Mouse (Mus musculus): Measurements from ENCODE around the gene Tnfaip1.

- no peak for TF ChIP-seq CTCF (IDR thresholded peaks at IDR 0.05; ENCODE audit: control insufficient read depth, insufficient read depth, insufficient read length)
- no peak for TF ChIP-seq MAX (IDR thresholded peaks at IDR 0.05)
These were observed 6.1 kb downstream of the Tnfaip1 start for GRCm38 (mm10) chr11:78530001-78530400.
